Mouse (Mus musculus): Measurements from ENCODE around the gene 4933407L21Rik. TPM values are rescaled to one million over a fixed set of nuclear protein-coding genes. Genes with fewer than 3 reads are reported as not detected.

4933407L21Rik gene
- polyA plus RNA-seq, 1 experiment from 2014 or later = 0.25 TPM

Other genes starting within 250 kb of the 4933407L21Rik start
- gene A630001G21Rik, start 149.8 kb upstream of the 4933407L21Rik start, polyA plus RNA-seq (2015; fragmentation: Nextera tagmentation; extraction: Ambion mirVana) = 1.3 and 1.5 TPM in 2 replicates
- gene Cab39, start 135.0 kb upstream of the 4933407L21Rik start, polyA plus RNA-seq (2015; fragmentation: Nextera tagmentation; extraction: Ambion mirVana) = 26.3 TPM in 2 replicates
- gene Itm2c, start 34.2 kb upstream of the 4933407L21Rik start, polyA plus RNA-seq (2015; fragmentation: Nextera tagmentation; extraction: Ambion mirVana) = 210 and 215 TPM in 2 replicates
- 0.05 TPM in 1 of 2 replicates, not detected in the other for gene Gpr55, start 32.5 kb downstream of the 4933407L21Rik start, polyA plus RNA-seq (2015; fragmentation: Nextera tagmentation; extraction: Ambion mirVana)
- not detected in 2 replicates for gene Spata3, start 88.3 kb downstream of the 4933407L21Rik start, polyA plus RNA-seq (2015; fragmentation: Nextera tagmentation; extraction: Ambion mirVana)
- gene 2810459M11Rik, start 117.4 kb downstream of the 4933407L21Rik start, polyA plus RNA-seq (2015; fragmentation: Nextera tagmentation; extraction: Ambion mirVana) = 0.72 and 0.92 TPM in 2 replicates
- gene Psmd1, start 135.9 kb downstream of the 4933407L21Rik start, polyA plus RNA-seq (2015; fragmentation: Nextera tagmentation; extraction: Ambion mirVana) = 147 and 155 TPM in 2 replicates
- 0.29 and 0.49 TPM in 2 replicates for gene Htr2b, start 183.5 kb downstream of the 4933407L21Rik start, polyA plus RNA-seq (2015; fragmentation: Nextera tagmentation; extraction: Ambion mirVana)
- gene Gm21972, start 205.2 kb downstream of the 4933407L21Rik start, polyA plus RNA-seq (2015; fragmentation: Nextera tagmentation; extraction: Ambion mirVana) = not detected in 2 replicates
- 19.0 and 20.5 TPM in 2 replicates for gene Armc9, start 226.3 kb downstream of the 4933407L21Rik start, polyA plus RNA-seq (2015; fragmentation: Nextera tagmentation; extraction: Ambion mirVana)

All from lung, embryonic 16.5 days (tissue).